8 mouse cellular contexts compared by ENCODE assay signal in the genomic region with DNA sequence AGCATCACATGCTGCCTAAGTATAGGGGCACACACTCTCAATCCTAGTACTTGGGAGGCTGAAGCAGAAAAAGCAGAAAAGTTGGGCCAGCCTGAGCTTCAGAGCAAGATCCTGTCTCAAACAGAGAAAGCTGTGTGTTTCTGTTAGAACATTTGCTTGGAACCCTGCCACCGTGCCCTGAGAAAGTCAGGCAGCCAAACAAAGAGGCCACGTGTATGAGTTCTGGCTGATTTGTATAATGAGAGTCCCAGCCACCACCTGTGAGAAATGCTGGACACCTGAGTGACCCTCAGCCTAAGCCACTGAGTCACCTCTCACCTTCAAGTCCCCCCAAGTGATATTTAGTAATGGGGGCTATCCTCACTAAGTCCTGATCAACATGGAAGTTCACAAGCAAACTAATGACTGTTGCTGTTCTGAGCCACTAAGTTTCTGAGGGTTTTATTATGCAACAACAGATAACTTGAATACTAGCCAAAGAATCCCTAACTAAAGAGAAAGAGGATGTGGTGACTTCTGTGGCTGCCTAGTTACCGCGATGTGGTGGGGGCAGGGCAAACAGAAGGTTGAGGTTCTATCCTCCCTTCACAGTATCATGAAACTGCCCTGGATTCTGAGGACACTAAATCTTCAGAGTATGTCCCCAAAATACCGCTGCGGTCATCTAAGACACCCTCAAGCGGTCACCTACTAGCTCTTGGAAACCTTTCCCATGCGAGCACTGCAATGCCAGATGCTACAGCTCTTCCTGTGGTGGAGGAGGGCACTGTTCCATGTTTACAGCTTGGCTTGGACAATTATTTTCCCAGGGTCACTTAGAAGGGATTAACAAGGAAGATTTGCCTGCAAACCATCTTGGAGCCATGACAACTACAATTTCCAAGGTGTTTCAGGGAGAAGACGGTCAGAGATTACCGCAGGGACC. TPM values are rescaled to one million over a fixed set of nuclear protein-coding genes. Genes with fewer than 3 reads are reported as not detected.
DNase-seq lines count a peak whose midpoint lies in the region; ATAC-seq lines count a peak whose summit lies in the region.

No protein-coding gene starts in this region.

- 0 out of 2 replicates have a peak, but pooled peaks have one; percentile 22 for ATAC-seq in megakaryocyte-erythroid progenitor cell, adult 5-6 weeks (replicated peaks; ENCODE audit: low FRiP score, low TSS enrichment, poor library complexity, severe bottlenecking)

- peak; percentile 19 to 22 for DNase-seq in heart, postnatal 14 days
- no peak for DNase-seq in heart, adult 8-10 months (ENCODE audit: low spot score)
- DNase-seq in brain, adult 2 months (ENCODE audit: low read depth, low spot score), result peak; percentile 93
- DNase-seq in kidney, adult 9 months, result peak; percentile 33
- DNase-seq in right cerebral cortex, postnatal 25 days, result no peak
- DNase-seq in left cerebral cortex, adult 9 months (ENCODE audit: low spot score in 2 of 2), result no peak
- DNase-seq in c-Kit-positive CD71-positive TER-119-positive erythroid progenitor cells, embryonic 14.5 days (ENCODE audit: low spot score), result no peak

- intact Hi-C loops in heart, postnatal 14 days (cut with DNase I), result no loop called here

RNA-seq across cellular contexts. Expression of a gene that starts 31.9 kb away (rescaled TPM):
- total RNA-seq in heart, postnatal 14 days (2021), result not detected
- not detected for total RNA-seq in heart, adult 8-10 months (2022)
- total RNA-seq in megakaryocyte-erythroid progenitor cell, adult 5-6 weeks (2014; fragmentation: Nextera tagmentation), result not detected in 2 replicates
- total RNA-seq in megakaryocyte-erythroid progenitor cell, adult 5-6 weeks (2017), result not detected in 2 replicates

Comparison
In these comparisons a context has a peak if more than half of its experiments do, and no peak if none do; other contexts are left out.
1. DNase-seq: peak in heart, postnatal 14 days (2 of 2), brain, adult 2 months (single experiment) and kidney, adult 9 months (single experiment); none in heart, adult 8-10 months (single experiment), right cerebral cortex, postnatal 25 days (single experiment), left cerebral cortex, adult 9 months (0 of 2) and c-Kit-positive CD71-positive TER-119-positive erythroid progenitor cells, embryonic 14.5 days (single experiment).